Mouse (Mus musculus) C2C12 (cell line): ENCODE results near the gene Gipc1.

Experiments
- CEBPB ChIP-seq: IDR thresholded peaks from one replicate; pipeline ENCODE4 v1.6.1; 2011; ENCODE audit warnings: low read depth, mild to moderate bottlenecking, control low read depth, moderate library complexity
- CTCF ChIP-seq: IDR thresholded peaks from one replicate; pipeline ENCODE4 v1.5.1; 2011; ENCODE audit not compliant: control insufficient read depth, insufficient read depth, insufficient read length
- MAX ChIP-seq: IDR thresholded peaks from one replicate; pipeline ENCODE4 v1.6.1; 2011; ENCODE audit warnings: mild to moderate bottlenecking, control low read depth
- MYOD1 ChIP-seq: IDR thresholded peaks from one replicate; pipeline ENCODE4 v1.6.1; 2011; ENCODE audit warnings: low read depth; ENCODE audit not compliant: control insufficient read depth, insufficient read length
- USF1 ChIP-seq: IDR thresholded peaks from one replicate; pipeline ENCODE4 v1.6.1; 2011; ENCODE audit warnings: low read depth, mild to moderate bottlenecking, control low read depth, moderate library complexity

- TF ChIP-seq CTCF (no peak), MYOD1 (no peak), MAX (no peak), USF1 (no peak), CEBPB (no peak)
These were observed 14.4 kb downstream of the Gipc1 start for GRCm38 (mm10) chr8:83666866-83667234.
